Mouse (Mus musculus): Measurements from ENCODE around the gene Noxred1. TPM values are rescaled to one million over a fixed set of nuclear protein-coding genes. Genes with fewer than 3 reads are reported as not detected.

The Noxred1 gene
- polyA plus RNA-seq, 1 experiment from 2014 or later = 0.72 TPM

DNA sequence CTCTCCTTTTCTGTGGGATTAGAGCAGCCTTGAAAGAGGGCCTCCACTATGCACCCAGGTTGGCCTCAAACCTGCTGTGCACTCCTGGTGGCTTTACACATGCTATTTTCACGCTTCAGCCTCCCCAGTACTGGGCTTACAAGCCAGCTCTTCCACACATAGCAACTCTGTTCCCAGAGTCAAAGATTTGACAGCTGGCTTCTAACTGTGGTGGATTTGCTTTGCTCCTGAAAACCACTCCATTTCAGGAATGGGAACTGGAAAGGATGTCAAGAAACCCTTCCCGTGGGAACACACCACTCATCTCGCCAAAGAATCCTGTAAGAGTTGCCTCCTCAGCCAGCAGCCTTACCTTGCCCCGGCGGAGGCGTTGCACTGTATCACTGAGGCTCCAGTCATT lies 15.3 kb upstream of the Noxred1 start:
- Histone ChIP-seq H3K9me3 (replicated peaks; ENCODE audit: control insufficient read depth, low read length) (no peaks in the 10 kb centered on the region), H3K36me3 (ENCODE audit: control insufficient read depth, insufficient read depth, low read length) (peaks cover 97% of the 10 kb centered on the region), H3K4me3 (ENCODE audit: low read depth, low read length) (no peak overlapping the region), H3K27me3 (replicated peaks; ENCODE audit: control insufficient read depth, insufficient read depth, low read length) (no peaks in the 10 kb centered on the region), H3K9ac (ENCODE audit: low read length) (no peak overlapping the region), H3K27ac (ENCODE audit: low read depth, low read length) (no peak overlapping the region), H3K4me1 (ENCODE audit: control insufficient read depth, insufficient read depth, low read length) (no peaks in the 10 kb centered on the region), H3K4me2 (ENCODE audit: low read length) (no peak overlapping the region)
- DNase-seq (ENCODE audit: low spot score) = no peak
- no peak for ATAC-seq
- WGBS = 95% methylated on average over 6 of the region's 6 CpGs

DNA sequence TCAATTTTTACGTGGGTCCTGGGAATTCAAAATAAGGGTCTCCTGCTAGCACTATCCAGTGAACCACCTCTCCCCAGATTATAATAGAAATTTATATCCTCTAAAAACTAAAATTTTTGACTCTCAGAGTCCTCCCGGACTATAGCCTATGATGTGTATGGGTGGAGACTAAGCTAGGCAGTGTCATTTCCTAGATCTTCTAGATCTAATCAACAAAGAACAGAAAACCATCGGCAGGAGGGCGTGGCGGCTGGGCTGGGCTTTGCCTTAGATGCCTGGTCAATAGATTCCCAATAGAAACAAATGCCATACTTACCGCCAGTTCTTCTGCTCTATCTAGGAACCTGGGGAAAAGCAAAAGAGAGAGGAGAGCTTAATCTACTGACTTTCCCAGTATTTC lies 11.6 kb upstream of the Noxred1 start:
- H3K4me1 ChIP-seq (ENCODE audit: control insufficient read depth, insufficient read depth, low read length) = no peaks in the 10 kb centered on the region
- DNase-seq (ENCODE audit: low spot score) = no peak
- H3K4me3 ChIP-seq (ENCODE audit: low read depth, low read length) = no peak overlapping the region
- 87% methylated on average over 6 of the region's 6 CpGs for WGBS
- no peaks in the 10 kb centered on the region for H3K9me3 ChIP-seq (replicated peaks; ENCODE audit: control insufficient read depth, low read length)
- H3K27me3 ChIP-seq (replicated peaks; ENCODE audit: control insufficient read depth, insufficient read depth, low read length) = no peaks in the 10 kb centered on the region
- no peak overlapping the region for H3K27ac ChIP-seq (ENCODE audit: low read depth, low read length)
- ATAC-seq = no peak
- peaks cover 91% of the 10 kb centered on the region for H3K36me3 ChIP-seq (ENCODE audit: control insufficient read depth, insufficient read depth, low read length)
- no peak overlapping the region for H3K4me2 ChIP-seq (ENCODE audit: low read length)
- H3K9ac ChIP-seq (ENCODE audit: low read length) = no peak overlapping the region

DNA sequence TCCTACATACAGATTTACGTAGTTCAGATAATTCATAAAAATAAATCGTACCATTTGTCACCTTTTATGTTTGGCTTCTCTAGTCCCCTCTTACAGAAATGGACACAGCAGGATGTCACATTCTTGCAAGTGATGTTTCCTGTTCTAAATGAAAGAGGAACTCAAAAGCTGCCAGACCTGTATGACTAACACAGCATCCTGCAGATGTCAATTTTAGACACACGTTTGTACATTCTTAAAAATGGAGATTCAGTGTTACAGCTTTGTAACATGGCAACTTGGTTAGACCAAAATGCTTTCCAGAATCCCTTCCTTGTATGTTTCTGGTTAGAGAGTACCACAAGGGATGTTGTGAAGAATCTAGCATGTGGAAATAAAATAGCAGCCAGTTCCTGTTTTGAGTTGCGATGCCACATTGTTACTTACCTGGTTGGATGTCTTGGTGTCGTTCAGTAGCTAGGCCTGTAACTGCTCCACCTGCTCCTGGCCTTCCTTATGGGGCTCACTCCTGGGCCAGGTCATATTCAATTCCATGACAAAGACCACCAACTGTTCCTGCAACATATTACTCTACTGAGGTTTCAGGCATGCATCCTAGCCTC lies 1.5 kb downstream of the Noxred1 start:
- Histone ChIP-seq H3K36me3 (ENCODE audit: control insufficient read depth, insufficient read depth, low read length) (peaks cover 41% of the 10 kb centered on the region), H3K4me2 (ENCODE audit: low read length) (no peak overlapping the region), H3K27me3 (replicated peaks; ENCODE audit: control insufficient read depth, insufficient read depth, low read length) (no peaks in the 10 kb centered on the region), H3K4me3 (ENCODE audit: low read depth, low read length) (no peak overlapping the region), H3K4me1 (ENCODE audit: control insufficient read depth, insufficient read depth, low read length) (no peaks in the 10 kb centered on the region), H3K27ac (ENCODE audit: low read depth, low read length) (no peak overlapping the region), H3K9ac (ENCODE audit: low read length) (no peak overlapping the region), H3K9me3 (replicated peaks; ENCODE audit: control insufficient read depth, low read length) (no peaks in the 10 kb centered on the region)
- WGBS = 93% methylated on average over 5 of the region's 5 CpGs
- no peak for ATAC-seq
- DNase-seq (ENCODE audit: low spot score) = no peak

DNA sequence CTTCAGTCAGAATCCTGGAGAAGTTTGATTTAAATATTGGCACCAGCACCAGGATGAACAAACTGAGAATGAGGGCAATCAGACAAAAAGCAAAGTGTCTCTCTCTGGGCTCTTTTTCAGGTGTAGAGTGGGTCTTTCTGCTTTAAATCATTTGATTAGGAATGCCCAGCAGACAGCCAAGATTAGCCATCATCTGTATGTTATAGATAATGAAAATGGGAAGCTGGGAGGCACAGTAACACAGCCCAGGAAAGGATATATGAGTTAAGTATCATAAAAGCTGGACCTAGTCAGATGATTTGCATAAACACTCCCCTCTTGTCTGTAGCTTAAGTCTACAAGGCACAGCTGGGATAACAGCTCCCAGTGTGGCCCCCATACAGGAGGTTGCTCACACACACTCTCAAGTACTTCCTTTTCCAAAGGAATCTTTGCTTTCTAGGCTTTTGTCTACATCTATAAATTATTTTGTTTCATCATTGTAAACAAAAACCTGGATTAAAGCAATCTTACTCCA lies 8.1 kb downstream of the Noxred1 start:
- Histone ChIP-seq H3K4me1 (ENCODE audit: control insufficient read depth, insufficient read depth, low read length) (no peaks in the 10 kb centered on the region), H3K36me3 (ENCODE audit: control insufficient read depth, insufficient read depth, low read length) (no peaks in the 10 kb centered on the region), H3K9ac (ENCODE audit: low read length) (no peak overlapping the region), H3K4me2 (ENCODE audit: low read length) (no peak overlapping the region), H3K27me3 (replicated peaks; ENCODE audit: control insufficient read depth, insufficient read depth, low read length) (no peaks in the 10 kb centered on the region), H3K27ac (ENCODE audit: low read depth, low read length) (no peak overlapping the region), H3K4me3 (ENCODE audit: low read depth, low read length) (no peak overlapping the region), H3K9me3 (replicated peaks; ENCODE audit: control insufficient read depth, low read length) (no peaks in the 10 kb centered on the region)
- ATAC-seq = no peak
- DNase-seq (ENCODE audit: low spot score) = no peak

DNA sequence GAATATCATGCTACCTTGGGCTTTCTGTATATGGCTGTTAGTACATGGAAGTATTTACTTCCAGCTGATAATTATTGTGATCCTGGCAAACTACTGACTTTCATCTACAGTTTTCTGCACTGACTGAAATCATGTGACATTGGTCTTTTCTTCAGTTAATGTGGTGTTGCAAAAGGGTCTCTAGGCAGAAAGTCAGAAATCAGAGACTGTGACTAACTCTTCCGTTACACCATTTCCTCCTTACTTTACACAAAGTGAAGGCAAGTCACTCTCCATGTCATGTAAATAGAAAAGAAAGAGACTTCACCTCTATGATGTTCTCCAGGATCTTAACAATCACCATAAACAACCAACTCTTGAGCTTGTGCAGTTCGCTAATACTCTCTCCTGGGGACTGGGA lies 8.9 kb downstream of the Noxred1 start:
- H3K36me3 ChIP-seq (ENCODE audit: control insufficient read depth, insufficient read depth, low read length) = no peaks in the 10 kb centered on the region
- ATAC-seq (no peak), DNase-seq (ENCODE audit: low spot score) (no peak)
- H3K4me3 ChIP-seq (ENCODE audit: low read depth, low read length) = no peak overlapping the region
- no peaks in the 10 kb centered on the region for H3K9me3 ChIP-seq (replicated peaks; ENCODE audit: control insufficient read depth, low read length)
- H3K4me2 ChIP-seq (ENCODE audit: low read length) = no peak overlapping the region
- no peaks in the 10 kb centered on the region for H3K27me3 ChIP-seq (replicated peaks; ENCODE audit: control insufficient read depth, insufficient read depth, low read length)
- no peaks in the 10 kb centered on the region for H3K4me1 ChIP-seq (ENCODE audit: control insufficient read depth, insufficient read depth, low read length)
- H3K27ac ChIP-seq (ENCODE audit: low read depth, low read length) = no peak overlapping the region
- 92% methylated on average over 2 of the region's 2 CpGs for WGBS
- no peak overlapping the region for H3K9ac ChIP-seq (ENCODE audit: low read length)

DNA sequence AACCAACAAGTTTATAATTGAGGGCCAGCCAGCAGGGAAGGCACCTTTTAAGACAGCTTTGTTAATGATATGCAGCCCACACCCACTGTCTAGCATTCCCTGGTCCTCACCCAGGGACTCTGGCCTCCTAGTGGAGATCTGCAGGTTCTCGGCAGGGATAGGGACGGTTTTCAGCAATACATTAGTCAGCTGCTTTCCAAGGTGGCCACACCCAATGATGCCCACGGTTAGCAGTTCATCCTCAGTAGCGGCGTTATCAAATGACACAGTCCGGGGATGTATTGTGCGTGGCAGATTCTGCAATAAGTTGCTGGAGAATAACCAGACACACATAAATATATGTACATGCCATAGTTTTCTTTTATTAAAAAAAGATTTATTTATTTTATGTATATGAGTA lies 11.7 kb downstream of the Noxred1 start:
- Histone ChIP-seq H3K4me3 (ENCODE audit: low read depth, low read length) (no peak overlapping the region), H3K36me3 (ENCODE audit: control insufficient read depth, insufficient read depth, low read length) (no peaks in the 10 kb centered on the region), H3K4me1 (ENCODE audit: control insufficient read depth, insufficient read depth, low read length) (no peaks in the 10 kb centered on the region), H3K4me2 (ENCODE audit: low read length) (no peak overlapping the region), H3K9ac (ENCODE audit: low read length) (no peak overlapping the region), H3K9me3 (replicated peaks; ENCODE audit: control insufficient read depth, low read length) (no peaks in the 10 kb centered on the region), H3K27ac (ENCODE audit: low read depth, low read length) (no peak overlapping the region), H3K27me3 (replicated peaks; ENCODE audit: control insufficient read depth, insufficient read depth, low read length) (no peaks in the 10 kb centered on the region)
- 77% methylated on average over 7 of the region's 7 CpGs for WGBS
- DNase-seq (ENCODE audit: low spot score) (no peak), ATAC-seq (no peak)

DNA sequence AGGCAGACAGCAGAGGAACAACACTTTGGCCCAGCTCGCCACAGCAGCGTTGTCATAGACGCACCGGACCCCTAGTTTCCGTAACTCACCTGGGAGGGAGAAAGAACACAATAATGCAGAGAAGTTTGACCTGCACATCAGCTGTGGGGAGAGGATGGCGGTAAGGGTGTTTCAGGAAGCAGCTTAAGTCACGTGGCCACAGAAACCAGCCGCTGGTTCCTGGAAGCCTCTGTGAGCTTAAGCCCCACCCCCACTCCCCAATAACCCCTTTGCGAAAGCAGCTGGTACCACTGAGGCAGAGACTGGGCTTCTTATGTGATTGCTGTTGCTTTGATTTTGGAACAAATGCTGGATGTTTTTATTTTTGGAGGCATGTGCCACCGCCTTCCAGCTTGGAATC lies 13.6 kb downstream of the Noxred1 start:
- 70% methylated on average over 10 of the region's 10 CpGs for WGBS

DNA sequence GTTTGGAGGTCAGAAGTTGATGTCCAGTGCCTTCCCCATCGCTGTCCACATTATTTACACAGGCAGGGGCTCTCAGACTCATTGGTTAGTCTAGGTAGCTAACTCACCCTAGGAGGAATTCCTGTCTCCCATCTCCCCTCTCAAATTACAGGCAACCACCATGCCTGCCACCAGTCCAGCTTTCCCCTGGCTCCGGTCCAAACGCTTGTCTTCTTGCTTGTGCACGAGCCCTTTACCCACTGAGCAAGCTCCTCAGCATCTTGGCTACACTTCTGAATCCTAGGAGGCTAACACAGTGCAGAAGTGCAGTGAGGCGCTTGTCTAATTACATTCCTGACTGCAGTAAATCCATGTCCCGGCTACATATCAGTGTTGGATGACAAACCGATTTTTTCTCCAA lies 19.2 kb downstream of the Noxred1 start:
- H3K4me1 ChIP-seq (ENCODE audit: control insufficient read depth, insufficient read depth, low read length) = no peaks in the 10 kb centered on the region
- H3K36me3 ChIP-seq (ENCODE audit: control insufficient read depth, insufficient read depth, low read length) = no peaks in the 10 kb centered on the region
- H3K27me3 ChIP-seq (replicated peaks; ENCODE audit: control insufficient read depth, insufficient read depth, low read length) = no peaks in the 10 kb centered on the region
- peak; percentile 67 for DNase-seq (ENCODE audit: low spot score)
- H3K4me3 ChIP-seq (ENCODE audit: low read depth, low read length) = no peak overlapping the region
- no peak overlapping the region for H3K4me2 ChIP-seq (ENCODE audit: low read length)
- no peak overlapping the region for H3K27ac ChIP-seq (ENCODE audit: low read depth, low read length)
- no peaks in the 10 kb centered on the region for H3K9me3 ChIP-seq (replicated peaks; ENCODE audit: control insufficient read depth, low read length)
- no peak for ATAC-seq
- no peak overlapping the region for H3K9ac ChIP-seq (ENCODE audit: low read length)
- whole genome bisulfite sequencing = 68% methylated on average over 7 of the region's 7 CpGs

More for the DNA sequence above, 13.6 kb downstream of the Noxred1 start:
- Histone ChIP-seq H3K4me2 (ENCODE audit: low read length) (no peak overlapping the region), H3K9me3 (replicated peaks; ENCODE audit: control insufficient read depth, low read length) (no peaks in the 10 kb centered on the region), H3K4me3 (ENCODE audit: low read depth, low read length) (no peak overlapping the region), H3K9ac (ENCODE audit: low read length) (no peak overlapping the region), H3K36me3 (ENCODE audit: control insufficient read depth, insufficient read depth, low read length) (no peaks in the 10 kb centered on the region), H3K4me1 (ENCODE audit: control insufficient read depth, insufficient read depth, low read length) (no peaks in the 10 kb centered on the region), H3K27ac (ENCODE audit: low read depth, low read length) (no peak overlapping the region), H3K27me3 (replicated peaks; ENCODE audit: control insufficient read depth, insufficient read depth, low read length) (no peaks in the 10 kb centered on the region)
- ATAC-seq (no peak), DNase-seq (ENCODE audit: low spot score) (no peak)

DNA sequence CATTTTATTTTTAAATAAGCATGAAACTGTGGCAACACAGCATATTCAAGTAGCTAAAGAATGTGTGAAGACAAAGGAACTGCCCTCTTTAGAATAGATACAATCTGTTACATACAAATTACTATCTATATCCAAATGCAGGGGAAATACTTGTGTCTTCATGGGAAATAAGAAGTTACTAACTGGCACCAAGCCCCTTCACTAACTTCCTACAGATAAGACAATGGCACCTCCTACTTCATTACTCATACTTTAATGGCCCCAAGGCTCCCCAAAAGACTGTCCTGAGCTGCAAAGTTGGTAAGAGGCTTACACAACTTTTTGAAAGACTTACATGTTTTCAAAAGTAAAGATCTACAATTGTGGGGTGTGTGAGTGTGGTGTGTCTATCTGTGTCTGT lies 20.9 kb downstream of the Noxred1 start:
- H3K9ac ChIP-seq (ENCODE audit: low read length) = no peak overlapping the region
- no peaks in the 10 kb centered on the region for H3K4me1 ChIP-seq (ENCODE audit: control insufficient read depth, insufficient read depth, low read length)
- H3K4me3 ChIP-seq (ENCODE audit: low read depth, low read length) = no peak overlapping the region
- no peaks in the 10 kb centered on the region for H3K27me3 ChIP-seq (replicated peaks; ENCODE audit: control insufficient read depth, insufficient read depth, low read length)
- DNase-seq (ENCODE audit: low spot score) (no peak), ATAC-seq (no peak)
- H3K36me3 ChIP-seq (ENCODE audit: control insufficient read depth, insufficient read depth, low read length) = no peaks in the 10 kb centered on the region
- no peaks in the 10 kb centered on the region for H3K9me3 ChIP-seq (replicated peaks; ENCODE audit: control insufficient read depth, low read length)
- no peak overlapping the region for H3K27ac ChIP-seq (ENCODE audit: low read depth, low read length)
- H3K4me2 ChIP-seq (ENCODE audit: low read length) = no peak overlapping the region

Data from forebrain, embryonic 14.5 days (tissue).